Mouse (Mus musculus) testis, adult 2 months (tissue): Measurements from ENCODE around the gene Ptpn7.

Experiments
- CTCF ChIP-seq: fragments of 200-500 bp; IDR thresholded peaks from 2 replicates; pipeline ENCODE4 v1.5.1; 2012; ENCODE audit warnings: low read depth, mild to moderate bottlenecking, inconsistent platforms, low read length, moderate library complexity; ENCODE audit not compliant: control insufficient read depth, insufficient read depth, insufficient replicate concordance
- POLR2A ChIP-seq: fragments of 200-500 bp; IDR thresholded peaks from 2 replicates; pipeline ENCODE4 v1.6.1; 2012; ENCODE audit warnings: low read depth, mild to moderate bottlenecking, inconsistent platforms, low read length, moderate library complexity; ENCODE audit not compliant: control insufficient read depth

GRCm38 (mm10) chr1:135095189-135095588, 37.3 kb upstream of the Ptpn7 start:
- no peak for TF ChIP-seq CTCF
- no peak for TF ChIP-seq POLR2A
